Mouse (Mus musculus) adrenal gland, postnatal 10 days (tissue): ENCODE results near the gene Smdt1. TPM values are rescaled to one million over a fixed set of nuclear protein-coding genes. Genes with fewer than 3 reads are reported as not detected.
"Not testable (repeated sequence)": the region's sequence is repeated elsewhere in the genome, so short reads cannot be mapped to it uniquely, and the experiment has no call there.

Source experiments
- DNase-seq: peaks from one replicate; pipeline ENCODE4 v3.0.0; 2021; ENCODE audit warnings: mixed read lengths
- microRNA-seq: library from miRNA; unstranded; fragments of <30 nt; microRNA quantifications from one replicate; pipeline ENCODE4 v1.2.0, GENCODE M21; 2021
- total RNA-seq, 2 experiments: library from RNA; stranded (reverse); gene quantifications; 2 replicates each; pipeline ENCODE4 v1.2.3; 2021

Gene Smdt1
- total RNA-seq, 2 experiments from 2014 or later: 159 to 168 TPM

GRCm38 (mm10) chr15:82372446-82372845, 33.7 kb downstream of the Smdt1 start:
- DNase-seq: no peak

GRCm38 (mm10) chr15:82372991-82373390, 34.2 kb downstream of the Smdt1 start:
- no peak for DNase-seq

GRCm38 (mm10) chr15:82374437-82374836, 35.7 kb downstream of the Smdt1 start:
- no peak for DNase-seq

DNA sequence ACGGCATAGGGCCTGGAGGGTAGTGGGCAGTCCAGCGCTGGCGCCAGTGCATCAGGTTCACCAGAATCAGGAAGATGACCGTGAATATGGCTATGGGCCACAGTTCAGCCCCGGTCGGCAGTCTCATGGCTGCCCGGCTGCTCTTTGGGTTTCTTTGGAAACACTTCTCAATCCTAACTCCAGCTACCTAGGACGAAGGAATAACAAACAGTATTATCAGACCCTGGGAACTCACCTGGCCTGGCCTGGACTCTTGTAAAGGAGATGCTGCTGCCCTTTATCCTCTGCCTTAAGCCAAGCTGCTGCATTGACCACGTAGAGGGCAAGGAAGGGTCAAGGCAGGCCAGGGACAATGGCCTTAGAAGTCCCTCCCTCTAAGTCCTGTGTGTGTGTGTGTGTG, 37.1 kb downstream of the Smdt1 start:
- DNase-seq: no peak

DNA sequence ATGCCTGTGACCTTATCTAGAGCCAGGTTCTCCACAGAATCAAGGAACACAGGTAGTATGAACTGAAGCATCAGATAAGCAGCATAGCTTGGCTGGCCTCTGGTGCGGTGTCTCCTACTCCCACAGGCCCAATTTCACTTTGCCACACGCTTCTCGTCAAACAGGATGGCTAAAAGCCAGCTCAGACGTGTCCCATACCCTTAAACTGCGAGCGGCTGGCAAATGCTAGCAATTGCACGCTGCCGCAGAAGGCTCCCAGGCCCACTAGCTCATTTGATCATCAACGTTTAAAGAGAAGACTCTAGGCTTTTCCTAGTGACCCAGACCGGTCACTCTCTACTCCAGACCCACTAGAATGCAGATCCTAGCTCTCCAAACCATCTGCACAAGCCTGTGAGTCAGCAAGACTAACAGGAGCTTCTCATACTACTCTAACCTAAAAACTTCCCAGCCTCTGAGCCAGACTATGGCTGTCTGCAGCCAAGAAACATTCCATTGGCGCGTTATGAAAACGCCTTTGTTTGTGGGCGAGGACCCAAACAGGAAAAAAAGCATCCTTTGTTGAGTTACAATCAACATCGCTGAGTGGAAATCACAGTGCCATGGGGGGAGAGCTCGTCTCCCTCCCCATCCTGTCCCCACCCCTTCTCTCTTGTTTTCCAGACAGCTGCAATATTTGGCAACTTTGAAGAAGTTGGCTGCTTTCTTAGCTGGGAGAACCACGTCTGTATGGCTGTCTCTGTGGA, 37.8 kb downstream of the Smdt1 start:
- peak; percentile 44 for DNase-seq

DNA sequence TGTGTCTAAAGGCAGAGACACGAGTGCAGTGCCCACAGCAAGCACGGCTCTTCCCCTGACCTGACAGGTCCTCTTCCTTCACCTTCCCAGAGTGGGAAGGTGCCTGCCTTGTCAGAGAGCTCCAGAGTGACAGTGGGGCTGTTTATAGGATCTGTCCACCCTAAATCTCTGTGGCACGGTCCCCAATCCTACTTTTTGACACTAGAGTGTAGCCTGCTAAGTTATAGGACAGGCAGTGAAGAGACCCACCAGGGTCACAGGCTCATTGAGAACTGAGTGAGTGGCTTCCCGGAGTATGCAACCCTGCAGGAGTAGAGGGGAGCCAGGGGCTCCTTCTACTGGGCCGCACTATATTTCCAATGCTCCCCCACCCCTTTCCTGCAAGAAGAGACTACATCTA, 38.9 kb downstream of the Smdt1 start:
- DNase-seq: no peak

GRCm38 (mm10) chr15:82378261-82379180, 39.8 kb downstream of the Smdt1 start:
- DNase-seq: no peak

DNA sequence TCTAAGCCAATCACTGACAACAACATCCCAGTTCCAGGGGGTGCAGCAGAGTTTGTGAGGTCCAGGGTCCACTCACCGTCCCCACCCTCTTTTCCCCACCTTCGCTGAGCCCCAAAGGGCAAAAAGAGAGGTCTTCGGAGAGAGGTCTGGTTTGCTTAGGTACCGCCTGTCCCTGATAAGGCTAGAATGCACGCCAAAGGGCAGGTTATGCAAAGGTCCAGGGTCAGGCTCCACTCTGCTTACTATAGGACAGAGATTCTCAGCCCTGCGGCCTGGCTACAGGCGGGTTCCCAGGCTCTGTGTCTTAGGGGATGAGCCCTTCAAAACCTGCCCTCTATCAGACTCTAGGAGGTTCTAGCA, 40.7 kb downstream of the Smdt1 start:
- DNase-seq: no peak

- peak; percentile 76 for DNase-seq
These were observed 41.3 kb downstream of the Smdt1 start, which contains the start of gene Cyp2d22 for GRCm38 (mm10) chr15:82379871-82380713. Cyp2d22 (minus strand) TSS chr15:82380260.

GRCm38 (mm10) chr15:82380714-82381062, 41.9 kb downstream of the Smdt1 start:
- DNase-seq: no peak

DNA sequence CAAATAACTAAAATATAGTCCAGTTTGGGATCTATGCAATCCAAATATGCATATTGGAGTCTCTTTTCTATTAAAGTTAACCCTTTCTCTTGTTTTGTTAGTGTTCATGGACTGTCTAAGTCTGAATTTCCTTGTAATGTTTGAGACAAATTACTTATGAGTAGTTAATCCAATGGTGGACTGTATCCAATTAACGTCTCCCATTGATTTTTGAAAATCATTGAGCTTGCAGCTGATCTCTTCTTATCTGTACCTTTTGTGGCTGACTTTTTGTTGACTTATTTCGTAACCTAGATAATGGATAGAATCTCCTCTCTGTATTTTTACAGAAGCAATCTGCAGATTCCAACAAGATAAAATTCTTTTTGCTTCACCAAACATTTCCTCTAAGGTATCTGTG, 43.7 kb downstream of the Smdt1 start:
- DNase-seq: no peak

DNA sequence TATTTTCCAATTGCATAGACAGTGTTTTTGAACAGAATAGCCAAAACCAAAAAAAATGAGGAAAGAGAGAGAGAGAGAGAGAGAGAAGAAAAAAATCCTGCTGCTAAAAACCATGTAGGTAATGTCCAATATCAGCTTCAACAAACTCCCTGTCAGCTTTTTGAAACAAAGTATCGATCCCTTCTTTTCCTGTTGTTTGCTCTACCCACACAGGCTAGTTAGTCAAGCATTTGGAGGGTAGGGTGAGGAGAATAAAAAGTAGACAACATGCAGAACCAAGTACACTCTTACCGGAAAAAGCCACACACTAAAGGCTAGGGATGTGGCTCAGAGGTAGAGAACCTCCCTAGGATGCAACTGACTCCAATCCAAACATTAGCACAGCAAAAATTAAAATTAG, 47.0 kb downstream of the Smdt1 start:
- no peak for DNase-seq

GRCm38 (mm10) chr15:82389916-82390315, 51.2 kb downstream of the Smdt1 start:
- not testable (repeated sequence) for DNase-seq

DNA sequence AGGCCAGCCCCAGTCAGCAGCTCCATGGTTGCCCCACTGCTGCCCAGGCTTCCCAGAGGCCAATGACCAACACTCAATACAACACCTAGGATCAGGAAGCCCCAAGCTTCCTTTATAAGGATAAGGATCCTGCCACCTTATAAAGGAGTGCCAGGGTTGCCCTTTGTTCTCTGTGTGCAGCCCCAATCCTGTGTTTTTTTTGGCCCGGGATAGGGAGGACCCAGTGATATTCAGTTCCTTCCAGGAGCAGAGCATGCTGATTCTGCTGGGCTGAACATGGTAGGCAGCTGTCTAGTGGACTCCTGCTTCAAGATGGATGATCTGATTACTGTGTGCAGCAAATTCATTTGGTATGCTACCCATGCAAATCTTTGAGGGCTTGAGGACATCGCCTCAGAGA, 55.2 kb downstream of the Smdt1 start, which contains the start of gene Cyp2d11:
Gene Cyp2d11, minus strand, starts transcription at position 101 of the 400 bp plus-strand sequence.
- DNase-seq: not testable (repeated sequence)

DNA sequence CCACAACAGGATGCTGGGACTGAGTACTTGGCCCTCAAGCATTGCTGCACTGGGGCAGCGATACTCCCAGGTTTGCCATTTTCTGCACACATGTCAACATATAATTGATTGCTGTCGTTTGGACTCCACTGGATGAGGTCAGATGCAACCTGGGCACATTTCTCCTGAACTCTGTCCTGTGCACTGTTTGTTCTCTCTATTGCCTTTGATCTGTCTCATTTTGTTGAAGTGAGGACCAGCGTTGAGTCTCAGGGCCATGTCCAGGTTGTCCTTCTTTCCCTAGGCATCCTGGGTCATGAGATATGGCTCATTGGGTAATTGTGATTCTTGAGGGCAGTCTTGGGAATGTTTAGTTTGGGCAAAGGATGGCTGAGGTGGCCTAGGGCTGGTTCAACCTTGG, 57.2 kb downstream of the Smdt1 start:
- not testable (repeated sequence) for DNase-seq

Small RNA genes within 50 kb of the gene (microRNA-seq; reads per million reads assigned to microRNA genes)
- gene Mir7684: not detected

Other genes starting within 250 kb of the Smdt1 start
- 1 to 10 TPM; 8.6 to 8.7 TPM for gene Ccdc134, start 211.0 kb upstream of the Smdt1 start, total RNA-seq
- 10 to 100 TPM; 44.6 to 47.5 TPM for gene Srebf2, start 191.8 kb upstream of the Smdt1 start, total RNA-seq
- under 1 TPM; 0.12 to 0.45 TPM for gene Shisa8, start 126.1 kb upstream of the Smdt1 start, total RNA-seq
- 1 to 10 TPM; 2.1 to 2.7 TPM for gene Tnfrsf13c, start 114.6 kb upstream of the Smdt1 start, total RNA-seq
- 10 to 100 TPM; 11.7 to 12.0 TPM for gene Cenpm, start 94.2 kb upstream of the Smdt1 start, total RNA-seq
- under 1 TPM; 0.27 to 1.00 TPM for gene 1500009C09Rik, start 86.6 kb upstream of the Smdt1 start, total RNA-seq
- gene Sept3, start 64.1 kb upstream of the Smdt1 start, total RNA-seq: 1 to 10 TPM; 3.5 to 6.0 TPM
- under 1 TPM in 1 of 2 experiments, not detected in 1; 0.48 TPM for gene Wbp2nl, start 40.0 kb upstream of the Smdt1 start, total RNA-seq
- 10 to 100 TPM; 57.0 to 62.5 TPM for gene Naga, start within 50 bp of the Smdt1 start, total RNA-seq
- gene Pheta2, start within 50 bp of the Smdt1 start, total RNA-seq: 1 to 10 TPM; 3.5 to 3.7 TPM
- 100 to 1,000 TPM; 629 to 669 TPM for gene Ndufa6, start 15.4 kb downstream of the Smdt1 start, total RNA-seq
- gene Cyp2d22, start 41.3 kb downstream of the Smdt1 start, total RNA-seq: 10 to 100 TPM; 32.2 to 35.4 TPM
- gene Cyp2d11, start 55.1 kb downstream of the Smdt1 start, total RNA-seq: under 1 TPM in 1 of 2 experiments, not detected in 1; 0.69 TPM
- gene Cyp2d10, start 68.2 kb downstream of the Smdt1 start, total RNA-seq: 10 to 100 TPM; 28.6 to 68.7 TPM
- gene Cyp2d9, start 94.5 kb downstream of the Smdt1 start, total RNA-seq: 1 to 10 TPM; 5.8 to 9.9 TPM
- gene Cyp2d12, start 216.1 kb downstream of the Smdt1 start, total RNA-seq: under 1 TPM in 1 of 2 experiments, not detected in 1; 0.27 TPM